Mouse (Mus musculus): ENCODE data around the gene Adgrv1. TPM values are rescaled to one million over a fixed set of nuclear protein-coding genes. Genes with fewer than 3 reads are reported as not detected.
"Not testable (repeated sequence)": the region's sequence is repeated elsewhere in the genome, so short reads cannot be mapped to it uniquely, and the experiment has no call there.

Adgrv1 gene
- polyA plus RNA-seq, 1 experiment from 2014 or later = 0.86 TPM

DNA sequence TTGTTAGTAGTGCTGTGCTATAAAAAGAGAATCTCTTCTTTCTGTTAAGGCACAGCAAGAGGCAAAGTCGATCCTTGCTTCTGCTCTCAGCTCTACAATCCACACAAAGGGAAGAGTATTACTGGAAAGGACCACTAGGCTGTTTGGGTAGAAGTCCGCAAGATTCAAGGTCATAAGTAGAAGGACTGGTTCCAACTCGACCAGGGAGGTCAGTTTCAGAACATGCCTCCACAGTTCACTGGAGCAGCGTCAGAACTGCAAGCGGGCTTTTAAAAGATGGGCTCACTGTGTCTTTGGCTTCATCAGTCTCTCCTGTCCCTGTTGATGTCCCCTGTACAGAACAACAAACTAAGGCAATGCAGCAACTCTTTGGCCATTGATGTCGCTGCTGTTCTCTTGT lies 363.9 kb downstream of the Adgrv1 start:
- Histone ChIP-seq H3K36me3 (ENCODE audit: control insufficient read depth, insufficient read depth) (no peaks in the 10 kb centered on the region), H3K27ac (ENCODE audit: low read depth, low read length) (no peak overlapping the region), H3K4me3 (ENCODE audit: low read depth, low read length) (no peak overlapping the region), H3K9ac (ENCODE audit: low read depth, low read length) (no peak overlapping the region), H3K27me3 (replicated peaks; ENCODE audit: control insufficient read depth, insufficient read depth, low read length) (no peaks in the 10 kb centered on the region), H3K9me3 (ENCODE audit: control insufficient read depth) (no peaks in the 10 kb centered on the region), H3K4me1 (replicated peaks; ENCODE audit: control insufficient read depth, insufficient read depth, low read length) (no peaks in the 10 kb centered on the region), H3K4me2 (replicated peaks; ENCODE audit: low read depth) (no peak overlapping the region)
- WGBS = 75% methylated on average over 6 of the region's 6 CpGs
- no peak for ATAC-seq
- TF ChIP-seq CTCF (IDR thresholded peaks at IDR 0.05; ENCODE audit: low read depth) = no peak

DNA sequence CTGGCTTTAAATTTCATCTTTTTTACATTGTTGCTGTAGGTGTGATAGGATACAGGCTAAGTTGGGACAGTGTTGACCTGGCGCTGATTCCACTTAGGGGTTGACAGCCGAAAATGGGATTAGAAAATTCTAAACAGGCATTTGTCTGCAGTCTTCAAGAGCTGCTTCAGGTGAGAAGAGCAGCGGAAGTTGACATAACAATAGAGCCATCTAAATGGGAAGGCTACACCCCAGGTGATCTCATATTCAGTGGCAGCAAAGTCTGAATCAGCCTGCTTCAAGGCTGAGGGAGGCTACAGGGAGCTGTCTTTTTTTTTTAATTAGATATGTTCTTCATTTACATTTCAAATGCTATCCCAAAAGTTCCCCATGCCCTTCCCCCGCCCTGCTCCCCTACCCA lies 365.5 kb downstream of the Adgrv1 start:
- H3K36me3 ChIP-seq (ENCODE audit: control insufficient read depth, insufficient read depth); H3K27me3 ChIP-seq (replicated peaks; ENCODE audit: control insufficient read depth, insufficient read depth, low read length); H3K9me3 ChIP-seq (ENCODE audit: control insufficient read depth); H3K4me3 ChIP-seq (ENCODE audit: low read depth, low read length); H3K9ac ChIP-seq (ENCODE audit: low read depth, low read length); H3K4me1 ChIP-seq (replicated peaks; ENCODE audit: control insufficient read depth, insufficient read depth, low read length); H3K27ac ChIP-seq (ENCODE audit: low read depth, low read length); H3K4me2 ChIP-seq (replicated peaks; ENCODE audit: low read depth); ATAC-seq: not testable (repeated sequence)
- WGBS = 86% methylated on average over 4 of the region's 4 CpGs

DNA sequence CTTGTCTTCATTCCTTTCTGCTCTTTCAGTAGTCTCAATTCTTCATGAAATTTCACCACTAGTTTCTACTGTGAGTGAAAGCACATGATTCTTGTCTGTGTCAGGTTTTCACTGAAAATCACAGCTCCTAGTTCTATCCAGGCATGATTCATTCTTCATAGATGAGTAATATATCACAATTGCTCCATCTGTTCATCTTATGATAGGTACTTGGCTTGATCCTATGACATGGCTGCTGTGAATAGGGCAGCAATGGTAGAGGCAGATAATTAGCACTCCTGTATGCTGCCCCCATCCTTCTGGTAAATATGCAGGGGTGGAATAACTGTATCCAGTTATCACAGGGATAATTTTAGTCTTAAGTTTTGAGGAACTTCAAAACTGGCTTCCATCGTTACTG lies 368.5 kb downstream of the Adgrv1 start:
- no peaks in the 10 kb centered on the region for H3K36me3 ChIP-seq (ENCODE audit: control insufficient read depth, insufficient read depth)
- H3K4me3 ChIP-seq (ENCODE audit: low read depth, low read length) = no peak overlapping the region
- no peak overlapping the region for H3K4me2 ChIP-seq (replicated peaks; ENCODE audit: low read depth)
- no peaks in the 10 kb centered on the region for H3K9me3 ChIP-seq (ENCODE audit: control insufficient read depth)
- H3K27me3 ChIP-seq (replicated peaks; ENCODE audit: control insufficient read depth, insufficient read depth, low read length) = no peaks in the 10 kb centered on the region
- 81% methylated on average over 1 of the region's 1 CpGs for WGBS
- no peak overlapping the region for H3K27ac ChIP-seq (ENCODE audit: low read depth, low read length)
- ATAC-seq = no peak
- no peak overlapping the region for H3K9ac ChIP-seq (ENCODE audit: low read depth, low read length)
- no peak for TF ChIP-seq CTCF (IDR thresholded peaks at IDR 0.05; ENCODE audit: low read depth)
- H3K4me1 ChIP-seq (replicated peaks; ENCODE audit: control insufficient read depth, insufficient read depth, low read length) = no peaks in the 10 kb centered on the region

DNA sequence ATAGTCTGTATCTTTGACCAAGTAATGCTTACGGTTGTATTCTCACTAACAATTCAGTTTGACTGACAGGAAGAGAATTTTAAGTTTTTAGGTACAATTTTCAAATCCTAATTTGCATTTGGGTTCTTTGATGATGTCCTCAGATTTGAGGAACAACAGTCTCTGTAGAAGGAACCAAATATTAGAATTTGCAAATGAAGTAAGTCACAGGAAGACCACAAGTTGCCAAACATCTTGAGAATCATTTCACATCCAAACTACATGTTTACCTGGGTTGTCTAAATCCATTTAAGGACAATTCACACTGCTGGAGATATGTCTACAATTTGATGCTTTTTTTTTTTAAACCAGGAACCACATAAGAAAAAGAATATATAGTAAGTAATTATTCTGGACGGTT lies 391.8 kb downstream of the Adgrv1 start:
- H3K36me3 ChIP-seq (ENCODE audit: control insufficient read depth, insufficient read depth) = no peaks in the 10 kb centered on the region
- H3K9ac ChIP-seq (ENCODE audit: low read depth, low read length) = no peak overlapping the region
- no peak overlapping the region for H3K27ac ChIP-seq (ENCODE audit: low read depth, low read length)
- 87% methylated on average over 2 of the region's 2 CpGs for WGBS
- no peak for ATAC-seq
- no peaks in the 10 kb centered on the region for H3K4me1 ChIP-seq (replicated peaks; ENCODE audit: control insufficient read depth, insufficient read depth, low read length)
- H3K4me2 ChIP-seq (replicated peaks; ENCODE audit: low read depth) = no peak overlapping the region
- TF ChIP-seq CTCF (IDR thresholded peaks at IDR 0.05; ENCODE audit: low read depth) = no peak
- no peaks in the 10 kb centered on the region for H3K9me3 ChIP-seq (ENCODE audit: control insufficient read depth)
- H3K27me3 ChIP-seq (replicated peaks; ENCODE audit: control insufficient read depth, insufficient read depth, low read length) = no peaks in the 10 kb centered on the region
- no peak overlapping the region for H3K4me3 ChIP-seq (ENCODE audit: low read depth, low read length)

DNA sequence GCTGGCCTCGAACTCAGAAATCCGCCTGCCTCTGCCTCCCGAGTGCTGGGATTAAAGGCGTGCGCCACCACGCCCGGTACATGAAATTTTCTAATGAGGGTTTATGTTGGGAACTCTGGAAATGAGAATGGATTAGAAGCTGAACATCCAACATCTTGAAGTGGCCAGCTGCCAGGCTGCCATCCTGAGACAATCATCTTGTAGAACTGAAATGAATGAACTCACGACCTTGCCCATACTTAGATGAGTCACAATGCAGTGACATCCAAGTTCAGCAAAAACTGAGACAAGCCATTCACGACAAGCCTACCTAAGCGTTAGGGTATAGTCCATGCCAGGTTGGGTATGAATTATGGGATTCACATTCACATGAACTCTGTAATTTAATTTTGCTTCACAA lies 393.1 kb downstream of the Adgrv1 start:
- Histone ChIP-seq H3K4me2 (replicated peaks; ENCODE audit: low read depth) (no peak overlapping the region), H3K36me3 (ENCODE audit: control insufficient read depth, insufficient read depth) (no peaks in the 10 kb centered on the region), H3K9me3 (ENCODE audit: control insufficient read depth) (no peaks in the 10 kb centered on the region), H3K4me1 (replicated peaks; ENCODE audit: control insufficient read depth, insufficient read depth, low read length) (no peaks in the 10 kb centered on the region), H3K9ac (ENCODE audit: low read depth, low read length) (no peak overlapping the region), H3K4me3 (ENCODE audit: low read depth, low read length) (no peak overlapping the region), H3K27me3 (replicated peaks; ENCODE audit: control insufficient read depth, insufficient read depth, low read length) (no peaks in the 10 kb centered on the region), H3K27ac (ENCODE audit: low read depth, low read length) (no peak overlapping the region)
- 94% methylated on average over 8 of the region's 10 CpGs for WGBS
- ATAC-seq = no peak
- TF ChIP-seq CTCF (IDR thresholded peaks at IDR 0.05; ENCODE audit: low read depth) = no peak

DNA sequence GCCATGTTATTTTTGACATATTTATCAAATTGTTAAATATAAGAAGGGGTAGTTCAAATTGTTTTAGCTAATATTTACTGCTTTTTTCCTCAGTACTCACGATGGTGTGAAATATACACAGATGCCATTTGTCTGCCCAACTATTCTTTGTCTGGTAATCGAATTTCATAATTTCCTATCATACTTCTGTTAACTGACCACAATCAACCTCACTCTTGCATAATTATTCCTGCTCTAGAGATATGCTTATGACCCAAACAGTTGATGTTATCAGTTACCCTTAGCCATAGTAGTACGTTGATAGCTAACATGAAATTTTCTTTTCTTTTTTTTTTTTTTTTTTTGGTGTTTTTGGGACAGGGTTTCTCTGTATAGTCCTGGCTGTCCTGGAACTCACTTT lies 393.5 kb downstream of the Adgrv1 start:
- no peak for ATAC-seq
- Histone ChIP-seq H3K27me3 (replicated peaks; ENCODE audit: control insufficient read depth, insufficient read depth, low read length) (no peaks in the 10 kb centered on the region), H3K4me3 (ENCODE audit: low read depth, low read length) (no peak overlapping the region), H3K9me3 (ENCODE audit: control insufficient read depth) (no peaks in the 10 kb centered on the region), H3K27ac (ENCODE audit: low read depth, low read length) (no peak overlapping the region), H3K4me1 (replicated peaks; ENCODE audit: control insufficient read depth, insufficient read depth, low read length) (no peaks in the 10 kb centered on the region), H3K9ac (ENCODE audit: low read depth, low read length) (no peak overlapping the region), H3K4me2 (replicated peaks; ENCODE audit: low read depth) (no peak overlapping the region), H3K36me3 (ENCODE audit: control insufficient read depth, insufficient read depth) (no peaks in the 10 kb centered on the region)
- no peak for TF ChIP-seq CTCF (IDR thresholded peaks at IDR 0.05; ENCODE audit: low read depth)
- 79% methylated on average over 3 of the region's 3 CpGs for WGBS

DNA sequence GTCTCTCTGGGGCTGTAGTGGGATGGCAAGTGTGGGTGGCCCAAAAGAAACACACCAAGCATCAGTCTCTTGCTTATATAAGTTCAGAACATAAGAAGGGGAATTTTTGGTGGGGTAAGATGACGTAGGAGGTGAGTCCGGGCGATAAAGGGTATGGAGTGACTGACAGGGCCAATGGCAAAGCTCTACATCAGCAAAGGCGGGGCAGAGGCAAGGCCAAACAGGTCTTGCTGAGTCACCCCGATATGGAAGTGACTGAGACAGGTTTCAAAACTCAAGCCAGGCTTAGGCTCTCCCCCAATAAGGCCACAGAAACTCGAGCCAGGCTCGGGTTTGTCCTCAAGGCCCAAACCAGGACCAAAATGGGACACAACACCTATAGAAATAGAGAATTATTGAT lies 394.1 kb downstream of the Adgrv1 start:
- no peaks in the 10 kb centered on the region for H3K36me3 ChIP-seq (ENCODE audit: control insufficient read depth, insufficient read depth)
- H3K4me2 ChIP-seq (replicated peaks; ENCODE audit: low read depth) = no peak overlapping the region
- H3K4me1 ChIP-seq (replicated peaks; ENCODE audit: control insufficient read depth, insufficient read depth, low read length) = no peaks in the 10 kb centered on the region
- ATAC-seq = no peak
- H3K4me3 ChIP-seq (ENCODE audit: low read depth, low read length) = no peak overlapping the region
- no peak overlapping the region for H3K9ac ChIP-seq (ENCODE audit: low read depth, low read length)
- no peak for TF ChIP-seq CTCF (IDR thresholded peaks at IDR 0.05; ENCODE audit: low read depth)
- WGBS = 89% methylated on average over 7 of the region's 7 CpGs
- H3K27me3 ChIP-seq (replicated peaks; ENCODE audit: control insufficient read depth, insufficient read depth, low read length) = no peaks in the 10 kb centered on the region
- no peak overlapping the region for H3K27ac ChIP-seq (ENCODE audit: low read depth, low read length)
- no peaks in the 10 kb centered on the region for H3K9me3 ChIP-seq (ENCODE audit: control insufficient read depth)
